In the genomic region with DNA sequence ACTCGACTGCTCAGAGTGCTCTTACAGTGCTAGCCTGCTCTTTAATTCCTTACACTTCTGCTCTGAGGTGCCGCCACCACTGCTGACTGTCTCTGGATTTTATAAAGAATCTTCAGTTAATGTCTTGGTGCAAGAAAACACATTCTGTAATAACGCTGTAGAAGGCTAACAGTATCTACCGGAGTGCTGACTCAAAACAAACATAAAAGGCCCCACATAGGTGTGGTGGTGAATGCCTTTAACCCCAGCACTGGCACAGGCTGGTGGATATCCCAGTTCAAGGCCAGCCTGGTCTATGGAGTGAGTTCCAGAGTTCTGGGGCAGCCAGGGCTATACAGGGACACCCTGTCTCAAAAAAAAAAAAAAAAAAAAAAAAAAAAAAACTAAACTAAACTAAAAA, we compare ENCODE assay signal across 12 mouse cellular contexts. TPM values are rescaled to one million over a fixed set of nuclear protein-coding genes. Genes with fewer than 3 reads are reported as not detected.
DNase-seq lines count a peak whose midpoint lies in the region; ATAC-seq and TF ChIP-seq lines count a peak whose summit lies in the region.
"Had no signal": no experiment of that assay in that cellular context is flagged by ENCODE, and none has a peak within 500 bp of the region (broad histone marks: within the 10 kb centered on the region; RNA-seq: fewer than 3 reads in every experiment).

No protein-coding gene starts in this region.

- no peak overlapping the region for H3K9ac ChIP-seq in limb, embryonic 15.5 days
- peak overlapping the region; percentile 46 for H3K9ac ChIP-seq in ES-E14 (ENCODE audit: insufficient read depth, low read depth, low read length, poor library complexity, severe bottlenecking)
- peak overlapping the region; percentile 63 for H3K9ac ChIP-seq in liver, postnatal 0 days (replicated peaks)
- H3K9ac ChIP-seq: limb, embryonic 13.5 days had no signal

- TF ChIP-seq EP300 in liver, postnatal 0 days (IDR thresholded peaks at IDR 0.05; ENCODE audit: low read depth): no peak

- in situ Hi-C loops in ES-E14 (cut with MboI; ENCODE audit: low sequenced_read_pairs in 2 of 2, unreplicated experiment in 2 of 2): no loop called here

- no peak overlapping the region for H3K4me3 ChIP-seq in limb, embryonic 15.5 days
- H3K4me3 ChIP-seq in limb, embryonic 10.5 days: no peak overlapping the region
- peak overlapping the region in 1 of 2 experiments; percentile 5; a peak in 1 of 4 replicates for H3K4me3 ChIP-seq in ES-E14 (ENCODE audit: insufficient read depth in 1 of 2, low read depth in 1 of 2, low read length in 2 of 2, poor library complexity in 1 of 2, severe bottlenecking in 1 of 2)
- no peak overlapping the region for H3K4me3 ChIP-seq in cortical plate, adult 2 months (ENCODE audit: insufficient read depth, low read length)
- H3K4me3 ChIP-seq in liver, postnatal 0 days (ENCODE audit: low read depth, low read length): peak overlapping the region; percentile 45
- H3K4me3 ChIP-seq: limb, embryonic 13.5 days had no signal

- no peaks in the 10 kb centered on the region for H3K27me3 ChIP-seq in limb, embryonic 15.5 days
- H3K27me3 ChIP-seq in limb, embryonic 10.5 days (ENCODE audit: low read depth, poor library complexity, severe bottlenecking): no peaks in the 10 kb centered on the region
- no peaks in the 10 kb centered on the region for H3K27me3 ChIP-seq in liver, postnatal 0 days (ENCODE audit: insufficient read depth, low read length)
- H3K27me3 ChIP-seq: limb, embryonic 13.5 days had no signal

- H3K4me1 ChIP-seq in limb, embryonic 15.5 days: peaks cover 6% of the 10 kb centered on the region; the same call in 1 of the 2 replicates
- H3K4me1 ChIP-seq in limb, embryonic 10.5 days: peaks cover 13% of the 10 kb centered on the region
- peaks cover 32 to 51% of the 10 kb centered on the region in 2 experiments for H3K4me1 ChIP-seq in ES-E14 (ENCODE audit: control insufficient read depth in 2 of 2, insufficient read depth in 2 of 2, low read length in 2 of 2, poor library complexity in 1 of 2)
- H3K4me1 ChIP-seq in cortical plate, adult 2 months (ENCODE audit: control insufficient read depth, insufficient read depth, low read length): no peaks in the 10 kb centered on the region
- H3K4me1 ChIP-seq in liver, postnatal 0 days (ENCODE audit: insufficient read depth): peaks cover 12% of the 10 kb centered on the region

- no peak for DNase-seq in limb, embryonic 10.5 days (ENCODE audit: low spot score)
- DNase-seq in ES-E14 (ENCODE audit: low read depth, low spot score): no peak
- no peak for DNase-seq in liver, postnatal 0 days
- DNase-seq in right cerebral cortex, postnatal 14 days: no peak
- DNase-seq in spleen, postnatal 4 days (ENCODE audit: low spot score in 2 of 2): no peak
- no peak for DNase-seq in urinary bladder, postnatal 25 days (ENCODE audit: low spot score)
- DNase-seq: kidney, adult 11 months had no signal

- H3K4me2 ChIP-seq in limb, embryonic 15.5 days: no peak overlapping the region
- peak overlapping the region; percentile 71 for H3K4me2 ChIP-seq in liver, postnatal 0 days (ENCODE audit: low read depth, low read length)
- H3K4me2 ChIP-seq: limb, embryonic 13.5 days had no signal

- no peak for TF ChIP-seq POLR2A in cortical plate, adult 2 months (IDR thresholded peaks at IDR 0.05; ENCODE audit: extremely low read depth, insufficient read depth, low read length)

- no peak for ATAC-seq in limb, embryonic 15.5 days (ENCODE audit: insufficient number of reproducible peaks, low FRiP score, low TSS enrichment, low read depth)
- ATAC-seq in liver, postnatal 0 days: 0 out of 2 replicates have a peak, but pooled peaks have one; percentile 2
- ATAC-seq: forebrain, embryonic 16.5 days; midbrain, embryonic 16.5 days had no signal

- WGBS in limb, embryonic 15.5 days: 69% methylated on average over 4 of the region's 4 CpGs
- 79% methylated on average over 4 of the region's 4 CpGs for WGBS in limb, embryonic 10.5 days
- WGBS in liver, postnatal 0 days (ENCODE audit: insufficient replicate concordance): 69% methylated on average over 4 of the region's 4 CpGs

- H3K27ac ChIP-seq in limb, embryonic 15.5 days: 0 out of 2 replicates have a peak overlapping the region, but pooled peaks have one; percentile 33
- H3K27ac ChIP-seq in limb, embryonic 10.5 days: no peak overlapping the region
- H3K27ac ChIP-seq in ES-E14 (ENCODE audit: insufficient read depth, low read depth, low read length, poor library complexity, severe bottlenecking): peak overlapping the region; percentile 14; the same call in 1 of the 2 replicates
- H3K27ac ChIP-seq in cortical plate, adult 2 months (ENCODE audit: insufficient read depth, low read length): peak overlapping the region; percentile 79; the same call in 1 of the 2 replicates
- peak overlapping the region; percentile 79 for H3K27ac ChIP-seq in liver, postnatal 0 days (ENCODE audit: low read depth)
- H3K27ac ChIP-seq: limb, embryonic 13.5 days had no signal

- H3K36me3 ChIP-seq in limb, embryonic 15.5 days: no peaks in the 10 kb centered on the region
- H3K36me3 ChIP-seq in limb, embryonic 10.5 days: no peaks in the 10 kb centered on the region
- H3K36me3 ChIP-seq in ES-E14 (ENCODE audit: control insufficient read depth, insufficient read depth, low read length, poor library complexity, severe bottlenecking): peaks cover 6% of the 10 kb centered on the region; the same call in 1 of the 2 replicates
- no peaks in the 10 kb centered on the region for H3K36me3 ChIP-seq in liver, postnatal 0 days (replicated peaks; ENCODE audit: insufficient read depth, low read length)
- H3K36me3 ChIP-seq: limb, embryonic 13.5 days had no signal

- TF ChIP-seq CTCF in cortical plate, adult 2 months (IDR thresholded peaks at IDR 0.05; ENCODE audit: extremely low read depth, insufficient read depth, low read length): no peak
- TF ChIP-seq CTCF in liver, postnatal 0 days (IDR thresholded peaks at IDR 0.05; ENCODE audit: low read depth): no peak

- no peaks in the 10 kb centered on the region for H3K9me3 ChIP-seq in limb, embryonic 15.5 days
- H3K9me3 ChIP-seq in limb, embryonic 10.5 days (replicated peaks): no peaks in the 10 kb centered on the region
- no peaks in the 10 kb centered on the region for H3K9me3 ChIP-seq in ES-E14 (ENCODE audit: control insufficient read depth, insufficient read depth, low read depth, low read length)
- H3K9me3 ChIP-seq in liver, postnatal 0 days (ENCODE audit: low read length): no peaks in the 10 kb centered on the region
- H3K9me3 ChIP-seq: limb, embryonic 13.5 days had no signal

TF ChIP-seq in ES-E14, 5 proteins besides CTCF, POLR2A, EP300 and RAD21:
- TF ChIP-seq ZC3H11A (IDR thresholded peaks at IDR 0.05; ENCODE audit: borderline replicate concordance, low read depth, low read length): no peak
- no peak for TF ChIP-seq ZNF384 (IDR thresholded peaks at IDR 0.05; ENCODE audit: low read depth, low read length)
- no peak for TF ChIP-seq HCFC1 (IDR thresholded peaks at IDR 0.05; ENCODE audit: borderline replicate concordance, insufficient read depth, low read length)
- no peak for TF ChIP-seq MAFK (IDR thresholded peaks at IDR 0.05; ENCODE audit: insufficient read depth, low read depth, low read length)
- TF ChIP-seq CHD2 (IDR thresholded peaks at IDR 0.05; ENCODE audit: low read depth, low read length): no peak
TF ChIP-seq in ES-E14: peak in this region for 0.

RNA-seq across cellular contexts. Expression of gene Ttc39b, which starts 8.1 kb away (rescaled TPM):
- polyA plus RNA-seq in limb, embryonic 15.5 days (2015; fragmentation: Nextera tagmentation; extraction: Ambion mirVana): 5.6 TPM in 2 replicates
- polyA plus RNA-seq in limb, embryonic 10.5 days (2016; fragmentation: Nextera tagmentation; extraction: Ambion mirVana): 1.4 and 2.1 TPM in 2 replicates
- total RNA-seq in ES-E14 (2012; rRNA removed): 65.6 and 76.2 TPM in 2 replicates
- polyA plus RNA-seq in cortical plate, adult 2 months (2012; rRNA removed): 19.6 and 20.8 TPM in 2 replicates
- polyA plus RNA-seq in liver, postnatal 0 days (2015; fragmentation: Nextera tagmentation; extraction: Ambion mirVana): 2.2 and 3.0 TPM in 2 replicates
